In the genomic region with DNA sequence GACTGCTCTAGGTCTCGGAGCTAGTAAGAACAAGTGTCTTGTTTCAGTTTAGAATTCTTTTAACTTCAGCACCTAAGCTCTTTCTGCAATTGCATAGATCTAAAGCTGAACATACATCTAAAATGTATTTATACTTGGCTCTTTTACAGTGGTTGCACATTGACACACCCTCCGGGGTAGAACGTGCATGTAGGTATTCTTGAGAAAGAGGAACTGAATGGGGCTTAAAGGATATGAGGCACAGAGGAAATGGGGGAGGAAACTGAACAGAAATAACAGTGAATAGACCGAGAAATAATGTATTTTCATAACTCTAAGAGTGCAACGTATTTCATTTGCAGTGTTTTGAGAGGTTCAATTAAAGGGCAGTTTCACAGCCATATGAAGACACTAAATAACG, we compare ENCODE assay signal across 15 mouse cellular contexts. TPM values are rescaled to one million over a fixed set of nuclear protein-coding genes. Genes with fewer than 3 reads are reported as not detected.
DNase-seq lines count a peak whose midpoint lies in the region; ATAC-seq and TF ChIP-seq lines count a peak whose summit lies in the region.
"Had no signal": no experiment of that assay in that cellular context is flagged by ENCODE, and none has a peak within 500 bp of the region (broad histone marks: within the 10 kb centered on the region; RNA-seq: fewer than 3 reads in every experiment).

No protein-coding gene starts in this region.

- 0 out of 2 replicates have a peak overlapping the region, but pooled peaks have one; percentile 17 for H3K4me3 ChIP-seq in heart, adult 2 months
- H3K4me3 ChIP-seq in forebrain, postnatal 0 days (ENCODE audit: low read depth, low read length) = no peak overlapping the region
- H3K4me3 ChIP-seq: hindbrain, embryonic 10.5 days; limb, embryonic 10.5 days; midbrain, embryonic 10.5 days; neural tube, embryonic 12.5 days had no signal

- no peak for TF ChIP-seq POLR2A in heart, adult 2 months (IDR thresholded peaks at IDR 0.05; ENCODE audit: insufficient read depth, low read depth, low read length)

- no peak for TF ChIP-seq CTCF in heart, adult 2 months (IDR thresholded peaks at IDR 0.05)
- no peak for TF ChIP-seq CTCF in forebrain, postnatal 0 days (IDR thresholded peaks at IDR 0.05; ENCODE audit: low read depth)

- intact Hi-C loops in heart, adult 2 months (cut with DNase I) = loop anchor here (5.0 kb wide), 1 partner anchor 222 kb away; the partner anchor contains the start of gene Sf3b6

- no peak for DNase-seq in heart, adult 2 months
- no peak for DNase-seq in heart, postnatal 4 days
- DNase-seq in lung, postnatal 36 days = peak; percentile 32
- no peak for DNase-seq in lung, postnatal 4 days
- peak; percentile 62 for DNase-seq in naive thymus-derived CD4-positive, alpha-beta T cell, adult 2 months (ENCODE audit: low read depth)
- DNase-seq in forebrain, postnatal 0 days = no peak
- DNase-seq in layer of hippocampus, postnatal 10 days (ENCODE audit: low spot score in 2 of 2) = no peak
- DNase-seq: cerebellum, postnatal 10 days; kidney, adult 9 months had no signal

- H3K27me3 ChIP-seq in heart, adult 2 months (ENCODE audit: control insufficient read depth, insufficient read depth, low read length) = no peaks in the 10 kb centered on the region
- H3K27me3 ChIP-seq in forebrain, postnatal 0 days (ENCODE audit: insufficient read depth, low read length) = no peaks in the 10 kb centered on the region
- H3K27me3 ChIP-seq: neural tube, embryonic 12.5 days had no signal

- H3K9me3 ChIP-seq in forebrain, postnatal 0 days (ENCODE audit: low read length) = no peaks in the 10 kb centered on the region
- H3K9me3 ChIP-seq: hindbrain, embryonic 10.5 days; limb, embryonic 10.5 days; midbrain, embryonic 10.5 days; neural tube, embryonic 12.5 days had no signal

- no peak overlapping the region for H3K27ac ChIP-seq in heart, adult 2 months
- no peak overlapping the region for H3K27ac ChIP-seq in forebrain, postnatal 0 days (ENCODE audit: low read depth, low read length)
- H3K27ac ChIP-seq: hindbrain, embryonic 10.5 days; limb, embryonic 10.5 days; midbrain, embryonic 10.5 days; neural tube, embryonic 12.5 days had no signal

- 35% methylated on average over 6 of the region's 6 CpGs for WGBS in heart, adult 2 months
- WGBS in forebrain, postnatal 0 days = 71% methylated on average over 6 of the region's 6 CpGs

- H3K79me2 ChIP-seq in heart, adult 2 months (replicated peaks; ENCODE audit: control insufficient read depth, insufficient read depth, low read length) = peaks cover 5% of the 10 kb centered on the region; the same call in 1 of the 2 replicates

- ATAC-seq in granulocyte monocyte progenitor cell, adult 5-6 weeks (replicated peaks; ENCODE audit: poor library complexity, severe bottlenecking) = peak; percentile 64
- no peak for ATAC-seq in forebrain, postnatal 0 days

- no peak overlapping the region for H3K9ac ChIP-seq in heart, adult 2 months (ENCODE audit: low read depth, low read length)
- H3K9ac ChIP-seq in forebrain, postnatal 0 days = no peak overlapping the region
- H3K9ac ChIP-seq: neural tube, embryonic 12.5 days had no signal

- no peak for TF ChIP-seq EP300 in heart, adult 2 months (IDR thresholded peaks at IDR 0.05; ENCODE audit: insufficient read depth, low read depth, low read length)

- peaks cover 17% of the 10 kb centered on the region for H3K36me3 ChIP-seq in heart, adult 2 months (ENCODE audit: control insufficient read depth, insufficient read depth, low read length)
- H3K36me3 ChIP-seq in forebrain, postnatal 0 days (ENCODE audit: insufficient read depth) = no peaks in the 10 kb centered on the region
- H3K36me3 ChIP-seq: hindbrain, embryonic 10.5 days; limb, embryonic 10.5 days; midbrain, embryonic 10.5 days; neural tube, embryonic 12.5 days had no signal

- H3K4me1 ChIP-seq in heart, adult 2 months (ENCODE audit: control insufficient read depth, insufficient read depth, low read length) = peaks cover 20% of the 10 kb centered on the region
- H3K4me1 ChIP-seq in forebrain, postnatal 0 days (ENCODE audit: insufficient read depth) = peaks cover 4% of the 10 kb centered on the region

- no peak overlapping the region for H3K4me2 ChIP-seq in forebrain, postnatal 0 days (ENCODE audit: low read depth)
- H3K4me2 ChIP-seq: neural tube, embryonic 12.5 days had no signal

RNA-seq across cellular contexts. Expression of gene Gm3625, which starts 2.3 kb away (rescaled TPM):
- not detected for total RNA-seq in heart, adult 2 months (2021)
- not detected in 2 replicates for polyA plus RNA-seq in heart, adult 2 months (2012; rRNA removed)
- total RNA-seq in heart, postnatal 4 days (2021) = not detected
- not detected in 2 replicates for total RNA-seq in granulocyte monocyte progenitor cell, adult 5-6 weeks (2014; fragmentation: Nextera tagmentation)
- total RNA-seq in granulocyte monocyte progenitor cell, adult 5-6 weeks (2017) = not detected in 2 replicates
- total RNA-seq in forebrain, postnatal 0 days (2014; rRNA removed) = not detected in 2 replicates
- not detected in 2 replicates for polyA plus RNA-seq in forebrain, postnatal 0 days (2015; fragmentation: Nextera tagmentation; extraction: Ambion mirVana)
- total RNA-seq in layer of hippocampus, postnatal 10 days (2021) = not detected
- polyA plus RNA-seq: brain, embryonic 14.5 days; hindbrain, embryonic 10.5 days; limb, embryonic 10.5 days; midbrain, embryonic 10.5 days; neural tube, embryonic 12.5 days had no signal

RNA-seq across cellular contexts. Expression of gene Itsn2, which starts 2.6 kb away (rescaled TPM):
- total RNA-seq in heart, adult 2 months (2021) = 10 to 100 TPM; 40.8 to 41.9 TPM
- 20.5 and 48.8 TPM in 2 replicates for polyA plus RNA-seq in heart, adult 2 months (2012; rRNA removed)
- 10 to 100 TPM; 54.0 to 54.8 TPM for total RNA-seq in heart, postnatal 4 days (2021)
- 61.0 and 119 TPM in 2 replicates for total RNA-seq in granulocyte monocyte progenitor cell, adult 5-6 weeks (2014; fragmentation: Nextera tagmentation)
- total RNA-seq in granulocyte monocyte progenitor cell, adult 5-6 weeks (2017) = 117 and 145 TPM in 2 replicates
- 24.5 and 28.1 TPM in 2 replicates for total RNA-seq in forebrain, postnatal 0 days (2014; rRNA removed)
- 12.3 and 20.9 TPM in 2 replicates for polyA plus RNA-seq in forebrain, postnatal 0 days (2015; fragmentation: Nextera tagmentation; extraction: Ambion mirVana)
- total RNA-seq in layer of hippocampus, postnatal 10 days (2021) = 10 to 100 TPM; 58.3 to 65.3 TPM

Comparison
In these comparisons a context has a peak if more than half of its experiments do, and no peak if none do; other contexts are left out.
1. DNase-seq: peak in lung, postnatal 36 days (single experiment) and naive thymus-derived CD4-positive, alpha-beta T cell, adult 2 months (single experiment); none in heart, adult 2 months (0 of 2), heart, postnatal 4 days (single experiment), lung, postnatal 4 days (0 of 2), forebrain, postnatal 0 days (single experiment) and layer of hippocampus, postnatal 10 days (0 of 2).